Mouse (Mus musculus) forebrain, embryonic 13.5 days (tissue): ENCODE data around the gene Gins2. TPM values are rescaled to one million over a fixed set of nuclear protein-coding genes. Genes with fewer than 3 reads are reported as not detected.

ENCODE experiments used
- ATAC-seq: fragments of 200-750 bp; cut with Nextera tagmentation; 2 replicates; pipeline ENCODE4 v1.8.0; 2017
- H3K27ac ChIP-seq: fragments of 300-500 bp; sonication (generic); 2 replicates; pipeline ENCODE4 v1.5.1; 2015; ENCODE audit warnings: inconsistent platforms, mild to moderate bottlenecking, moderate library complexity
- H3K27me3 ChIP-seq: fragments of 300-500 bp; sonication (generic); 2 replicates; pipeline ENCODE4 v1.6.1; 2015; ENCODE audit warnings: mild to moderate bottlenecking, inconsistent platforms
- H3K36me3 ChIP-seq: fragments of 300-500 bp; sonication (generic); 2 replicates; pipeline ENCODE4 v1.6.1; 2015; ENCODE audit warnings: mild to moderate bottlenecking, inconsistent platforms; ENCODE audit not compliant: poor library complexity, severe bottlenecking
- H3K4me1 ChIP-seq: fragments of 300-500 bp; sonication (generic); 2 replicates; pipeline ENCODE4 v1.6.1; 2015; ENCODE audit warnings: inconsistent platforms
- H3K4me2 ChIP-seq: fragments of 300-500 bp; sonication (generic); 2 replicates; pipeline ENCODE4 v1.6.1; 2015; ENCODE audit warnings: inconsistent platforms, mild to moderate bottlenecking, moderate library complexity
- H3K4me3 ChIP-seq: fragments of 300-500 bp; sonication (generic); 2 replicates; pipeline ENCODE4 v1.5.1; 2015; ENCODE audit warnings: mild to moderate bottlenecking, inconsistent platforms
- H3K9ac ChIP-seq: fragments of 300-500 bp; sonication (generic); 2 replicates; pipeline ENCODE4 v1.6.1; 2015; ENCODE audit warnings: mild to moderate bottlenecking, inconsistent platforms
- H3K9me3 ChIP-seq: fragments of 300-500 bp; sonication (generic); replicated peaks from 2 replicates; pipeline ENCODE4 v1.6.1; 2016; ENCODE audit warnings: inconsistent platforms
- WGBS: fragments of 180-500 bp; shearing (Covaris S2); methylation state at CpG from one replicate; pipeline ENCODE4 v1.1.7; 2015; 5-methylcytosine and 5-hydroxymethylcytosine counted together
- microRNA-seq: library from miRNA; unstranded; fragments of <30 nt; microRNA quantifications from one replicate; pipeline ENCODE4, GENCODE M21; 2016
- polyA plus RNA-seq: library from polyadenylated mRNA; unstranded; fragments of >200 nt; fragmentation: Nextera tagmentation; extraction: Ambion mirVana; gene quantifications from 2 replicates; pipeline ENCODE4 v1.2.1, GENCODE M21; 2015

Gene Gins2
- polyA plus RNA-seq, 1 experiment from 2014 or later = 66.9 TPM

- 41% methylated on average over 10 of the region's 10 CpGs for WGBS
- Histone ChIP-seq H3K27ac (peak overlapping the region; percentile 100), H3K9ac (peak overlapping the region; percentile 52), H3K4me2 (peak overlapping the region; percentile 91), H3K4me3 (no peak overlapping the region), H3K36me3 (no peaks in the 10 kb centered on the region), H3K9me3 (no peaks in the 10 kb centered on the region), H3K27me3 (no peaks in the 10 kb centered on the region), H3K4me1 (peaks cover 85% of the 10 kb centered on the region)
- no peak; the same call in 1 of the 2 replicates for ATAC-seq
Measured at GRCm38 (mm10) chr8:120531775-120532516, 57.2 kb downstream of the Gins2 start.

- no peaks in the 10 kb centered on the region for H3K27me3 ChIP-seq
- WGBS = 46% methylated on average over 16 of the region's 16 CpGs
- H3K27ac ChIP-seq = peak overlapping the region; percentile 100
- no peak for ATAC-seq
- H3K9ac ChIP-seq = peak overlapping the region; percentile 48
- H3K9me3 ChIP-seq = no peaks in the 10 kb centered on the region
- H3K36me3 ChIP-seq = no peaks in the 10 kb centered on the region
- peak overlapping the region; percentile 91; the same call in 1 of the 2 replicates for H3K4me2 ChIP-seq
- H3K4me3 ChIP-seq = no peak overlapping the region
- H3K4me1 ChIP-seq = peaks cover 85% of the 10 kb centered on the region
Measured at GRCm38 (mm10) chr8:120530954-120531656, 58.0 kb downstream of the Gins2 start.

- H3K27me3 ChIP-seq = no peaks in the 10 kb centered on the region
- no peaks in the 10 kb centered on the region for H3K9me3 ChIP-seq
- ATAC-seq = no peak
- no peaks in the 10 kb centered on the region for H3K36me3 ChIP-seq
- no peak overlapping the region for H3K4me2 ChIP-seq
- no peak overlapping the region for H3K27ac ChIP-seq
- 62% methylated on average over 7 of the region's 7 CpGs for WGBS
- H3K4me1 ChIP-seq = peaks cover 85% of the 10 kb centered on the region
- H3K4me3 ChIP-seq = no peak overlapping the region
- H3K9ac ChIP-seq = no peak overlapping the region
Measured at GRCm38 (mm10) chr8:120529226-120529625, 59.9 kb downstream of the Gins2 start.

Small RNA genes lying within 50 kb of the gene (microRNA-seq; reads per million reads assigned to microRNA genes)
- gene Mir7687 = 1.1 reads per million

Other genes with a start within 250 kb of the Gins2 start
- gene 1190005I06Rik, start 58.3 kb upstream of the Gins2 start, polyA plus RNA-seq = 3.7 and 4.5 TPM in 2 replicates
- 3.9 and 4.4 TPM in 2 replicates for gene Gm27021, start 78.8 kb upstream of the Gins2 start, polyA plus RNA-seq
- 996 and 1,069 TPM in 2 replicates for gene Cox4i1, start 78.9 kb upstream of the Gins2 start, polyA plus RNA-seq
- 221 and 234 TPM in 2 replicates for gene Emc8, start 79.3 kb upstream of the Gins2 start, polyA plus RNA-seq
- 2.7 TPM in 2 replicates for gene Irf8, start 147.1 kb upstream of the Gins2 start, polyA plus RNA-seq